Mouse (Mus musculus) hindbrain, embryonic 14.5 days (tissue): ENCODE results near the gene Exosc3. TPM values are rescaled to one million over a fixed set of nuclear protein-coding genes. Genes with fewer than 3 reads are reported as not detected.

ENCODE experiments used
- polyA plus RNA-seq: library from polyadenylated mRNA; unstranded; fragments of >200 nt; fragmentation: Nextera tagmentation; extraction: Ambion mirVana; gene quantifications from 2 replicates; pipeline ENCODE4 v1.2.1, GENCODE M21; 2014

Exosc3 gene
- polyA plus RNA-seq, 1 experiment from 2014 or later = 32.2 TPM

Other genes with a start within 250 kb of the Exosc3 start
- 166 and 176 TPM in 2 replicates for gene Tomm5, start 234.6 kb downstream of the Exosc3 start, polyA plus RNA-seq
- gene Frmpd1, start 157.9 kb downstream of the Exosc3 start, polyA plus RNA-seq = 2.3 and 2.4 TPM in 2 replicates
- 21.4 and 25.0 TPM in 2 replicates for gene Trmt10b, start 45.6 kb downstream of the Exosc3 start, polyA plus RNA-seq
- 11.9 and 14.7 TPM in 2 replicates for gene Dcaf10, start 631 bp downstream of the Exosc3 start, polyA plus RNA-seq
- gene Slc25a51, start 66.0 kb upstream of the Exosc3 start, polyA plus RNA-seq = 69.3 and 79.1 TPM in 2 replicates
- gene Shb, start 189.7 kb upstream of the Exosc3 start, polyA plus RNA-seq = 8.7 and 9.9 TPM in 2 replicates